Mouse (Mus musculus) ovary, adult 2 months (tissue): ENCODE measurements around the gene Gm20772. TPM values are rescaled to one million over a fixed set of nuclear protein-coding genes. Genes with fewer than 3 reads are reported as not detected.

ENCODE experiments used
- polyA plus RNA-seq: library from polyadenylated mRNA; depleted of rRNA; stranded (reverse); fragments of >200 nt; gene quantifications from 2 replicates; pipeline ENCODE4 v1.2.3, GENCODE M21; 2012; rRNA removed

Gm20772 gene
- polyA plus RNA-seq, result not detected in 2 replicates

GRCm38 (mm10) chrY:17874441-17874840 lies at the start of gene Gm20772, which contains the start of gene Gm20831:
Gene Gm20772 (plus strand): TSS chrY:17874741.
Gene Gm20831 (plus strand): TSS chrY:17874741.

GRCm38 (mm10) chrY:17846166-17846565 lies 28.4 kb upstream of the Gm20772 start, which contains the start of gene Gm21904:
Gene Gm21904 (minus strand): TSS chrY:17846266.

Other genes with a start within 250 kb of the Gm20772 start
- gene Gm21904, start 28.5 kb upstream of the Gm20772 start, polyA plus RNA-seq, result not detected in 2 replicates
- not detected in 2 replicates for gene Gm20831, start within 50 bp of the Gm20772 start, polyA plus RNA-seq
- gene Srsy, start 62.6 kb downstream of the Gm20772 start, polyA plus RNA-seq, result not detected in 2 replicates
- gene Gm21764, start 187.1 kb downstream of the Gm20772 start, polyA plus RNA-seq, result not detected in 2 replicates
- gene Ssty1, start 214.4 kb downstream of the Gm20772 start, polyA plus RNA-seq, result not detected in 2 replicates